Mouse (Mus musculus): ENCODE measurements around the gene 6430531B16Rik. TPM values are rescaled to one million over a fixed set of nuclear protein-coding genes. Genes with fewer than 3 reads are reported as not detected.

The 6430531B16Rik gene
- polyA plus RNA-seq (2015; fragmentation: Nextera tagmentation; extraction: Ambion mirVana): 0.68 and 0.71 TPM in 2 replicates

DNA sequence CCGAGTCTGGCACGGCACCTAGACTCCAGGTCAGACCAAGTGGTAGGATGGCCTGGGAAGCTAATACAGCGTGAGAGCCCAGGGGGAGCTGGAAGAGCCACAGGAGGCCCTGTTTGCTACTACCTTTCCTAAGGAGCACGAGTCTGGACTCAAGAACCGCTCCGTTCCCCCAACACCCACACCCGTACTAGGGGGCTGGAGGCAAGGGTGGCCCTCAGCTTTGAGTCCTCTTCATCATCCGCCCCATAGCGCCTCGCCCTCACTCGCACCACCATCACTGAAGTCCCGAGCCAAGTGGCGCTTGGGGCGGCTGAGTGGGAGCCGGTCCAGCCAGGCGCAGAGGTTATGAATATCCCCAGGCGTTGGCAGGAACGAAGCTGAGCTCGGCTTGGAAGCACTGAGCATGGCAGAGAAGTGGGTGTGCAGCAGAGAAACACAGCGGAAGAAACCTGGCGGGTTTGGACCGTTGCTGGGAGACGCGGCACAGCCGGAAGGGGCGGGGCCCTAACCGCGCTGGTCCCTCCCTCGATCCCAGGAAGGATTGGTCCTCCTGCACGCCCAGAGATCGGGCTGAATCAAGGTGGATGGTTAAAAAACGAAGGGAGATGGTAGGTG lies at the start of gene 6430531B16Rik:
Gene 6430531B16Rik, minus strand, starts transcription at position 478 of the 615 bp plus-strand sequence.
- Histone ChIP-seq H3K27me3 (no peaks in the 10 kb centered on the region), H3K4me3 (peak within 1 kb of the TSS; percentile 48), H3K4me1 (replicated peaks) (peaks cover 12% of the 10 kb centered on the region), H3K9me3 (no peaks in the 10 kb centered on the region), H3K36me3 (peaks cover 4% of the 10 kb centered on the region; the same call in 1 of the 2 replicates), H3K4me2 (peak within 1 kb of the TSS; percentile 75), H3K9ac (peak within 1 kb of the TSS; percentile 67), H3K27ac (replicated peaks) (peak within 1 kb of the TSS; percentile 30)
- 4% methylated on average over 32 of the region's 32 CpGs for WGBS
- ATAC-seq (ENCODE audit: low read depth): peak; percentile 96

DNA sequence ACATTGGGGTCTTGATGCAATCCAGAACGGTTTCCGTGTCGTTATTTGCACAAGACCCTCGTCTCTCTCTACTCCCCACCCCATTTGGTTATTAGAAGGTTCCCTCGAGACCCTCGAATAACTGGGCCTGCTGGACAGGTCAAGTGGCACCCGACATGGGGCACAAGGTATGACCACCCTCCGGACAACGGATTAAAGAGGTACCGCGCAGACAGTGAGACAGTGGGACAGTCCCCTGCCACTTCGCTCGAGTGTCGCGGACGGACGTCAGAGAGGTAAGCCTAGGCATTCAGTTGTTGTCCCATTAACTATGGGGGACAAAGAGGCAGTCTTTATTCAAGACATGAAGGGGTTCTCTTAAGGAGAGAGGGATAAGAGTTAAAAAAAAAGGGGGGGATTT lies 32.8 kb upstream of the 6430531B16Rik start:
- H3K4me2 ChIP-seq: no peak overlapping the region
- H3K27ac ChIP-seq (replicated peaks): no peak overlapping the region
- no peaks in the 10 kb centered on the region for H3K4me1 ChIP-seq (replicated peaks)
- no peak overlapping the region for H3K4me3 ChIP-seq
- H3K36me3 ChIP-seq: peaks cover 44% of the 10 kb centered on the region
- no peaks in the 10 kb centered on the region for H3K27me3 ChIP-seq
- H3K9me3 ChIP-seq: no peaks in the 10 kb centered on the region
- ATAC-seq (ENCODE audit: low read depth): no peak
- no peak overlapping the region for H3K9ac ChIP-seq
- WGBS: 97% methylated on average over 17 of the region's 17 CpGs

DNA sequence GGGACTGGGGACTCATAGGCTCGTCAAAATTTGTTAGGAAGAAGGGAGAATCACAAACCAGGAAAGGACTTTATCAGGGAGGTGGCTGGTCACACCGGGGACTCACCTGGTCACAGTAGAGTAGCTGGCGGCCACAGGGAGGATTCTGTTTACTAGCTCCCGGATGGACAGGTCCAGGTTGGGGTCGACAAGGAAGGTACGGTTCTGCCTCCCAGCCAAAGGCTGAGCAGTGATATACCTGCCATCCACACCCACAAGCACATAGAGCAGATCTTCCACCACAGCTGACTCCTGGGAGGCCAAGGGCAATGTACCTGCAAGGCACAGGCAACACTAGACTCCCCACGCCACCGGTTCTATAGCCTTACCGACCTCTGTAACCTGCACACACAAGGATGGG lies 29.2 kb upstream of the 6430531B16Rik start:
- no peak overlapping the region for H3K27ac ChIP-seq (replicated peaks)
- no peak overlapping the region for H3K9ac ChIP-seq
- peaks cover 66% of the 10 kb centered on the region for H3K36me3 ChIP-seq
- no peak overlapping the region for H3K4me3 ChIP-seq
- H3K27me3 ChIP-seq: no peaks in the 10 kb centered on the region
- no peaks in the 10 kb centered on the region for H3K9me3 ChIP-seq
- no peaks in the 10 kb centered on the region for H3K4me1 ChIP-seq (replicated peaks)
- no peak for ATAC-seq (ENCODE audit: low read depth)
- 95% methylated on average over 9 of the region's 9 CpGs for WGBS
- H3K4me2 ChIP-seq: no peak overlapping the region

DNA sequence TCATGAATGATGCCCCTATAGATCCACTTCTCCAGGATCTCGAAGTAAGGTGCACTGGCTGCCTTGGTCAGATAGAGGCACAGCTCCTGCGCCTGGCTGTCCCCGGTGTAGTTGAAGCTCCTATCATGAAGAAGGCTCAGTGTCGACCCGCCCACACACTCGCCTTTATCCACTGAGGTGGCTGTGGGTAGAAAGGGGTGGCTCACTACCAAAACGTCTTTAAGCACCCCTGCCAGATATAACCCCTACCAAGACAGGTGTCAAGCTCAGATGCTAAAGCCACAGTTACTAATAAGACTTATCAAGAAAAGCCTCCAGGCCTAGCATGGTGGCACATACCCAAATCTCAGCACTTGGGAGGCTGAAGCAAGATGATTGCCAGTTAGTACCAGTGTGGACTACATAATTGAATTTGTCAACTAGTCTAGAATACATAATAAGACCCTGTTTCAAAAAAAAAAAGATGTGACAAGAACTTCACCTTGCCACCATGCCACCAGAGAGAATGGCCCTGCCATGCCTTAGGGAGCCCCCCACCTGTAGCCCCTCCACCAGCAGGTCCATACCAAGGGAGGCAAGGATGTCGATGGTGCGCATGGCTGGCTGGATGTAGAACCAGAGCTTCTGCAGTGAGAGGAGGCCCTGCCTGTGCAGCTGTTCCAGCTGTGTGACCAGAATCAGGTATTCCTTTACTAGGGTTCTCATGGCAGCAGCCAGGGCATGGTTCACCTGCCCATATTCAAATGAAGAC lies 28.5 kb upstream of the 6430531B16Rik start:
- H3K36me3 ChIP-seq: peaks cover 73% of the 10 kb centered on the region
- WGBS: 93% methylated on average over 9 of the region's 9 CpGs
- no peak for ATAC-seq (ENCODE audit: low read depth)

DNA sequence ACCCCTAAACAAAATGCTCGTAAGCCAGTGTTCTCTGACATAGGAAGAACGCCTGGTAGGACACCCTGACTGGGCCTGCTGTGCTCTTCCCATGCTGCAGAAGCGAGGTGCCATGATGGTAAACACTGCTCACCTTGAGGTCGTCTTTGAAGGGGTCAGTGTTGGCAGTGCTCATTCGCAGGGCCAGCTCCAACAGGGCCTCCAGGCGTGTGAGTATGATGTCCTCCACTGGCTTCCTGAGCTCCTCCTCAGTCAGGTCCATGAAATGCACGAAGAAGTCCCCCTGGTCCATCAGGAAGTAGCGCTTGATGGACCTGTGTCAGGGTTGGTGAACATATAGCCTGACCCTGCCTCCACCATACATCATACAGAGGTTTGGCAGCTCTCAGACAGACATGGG lies 26.1 kb upstream of the 6430531B16Rik start:
- no peaks in the 10 kb centered on the region for H3K27me3 ChIP-seq
- 92% methylated on average over 8 of the region's 8 CpGs for WGBS
- ATAC-seq (ENCODE audit: low read depth): no peak
- no peak overlapping the region for H3K27ac ChIP-seq (replicated peaks)
- H3K4me1 ChIP-seq (replicated peaks): no peaks in the 10 kb centered on the region
- H3K9me3 ChIP-seq: no peaks in the 10 kb centered on the region
- H3K4me2 ChIP-seq: no peak overlapping the region
- H3K9ac ChIP-seq: no peak overlapping the region
- no peak overlapping the region for H3K4me3 ChIP-seq
- H3K36me3 ChIP-seq: peaks cover 82% of the 10 kb centered on the region

More for the DNA sequence above, 28.5 kb upstream of the 6430531B16Rik start:
- Histone ChIP-seq H3K9me3 (no peaks in the 10 kb centered on the region), H3K9ac (no peak overlapping the region), H3K4me3 (no peak overlapping the region), H3K4me1 (replicated peaks) (no peaks in the 10 kb centered on the region), H3K4me2 (no peak overlapping the region), H3K27ac (replicated peaks) (no peak overlapping the region), H3K27me3 (no peaks in the 10 kb centered on the region)

DNA sequence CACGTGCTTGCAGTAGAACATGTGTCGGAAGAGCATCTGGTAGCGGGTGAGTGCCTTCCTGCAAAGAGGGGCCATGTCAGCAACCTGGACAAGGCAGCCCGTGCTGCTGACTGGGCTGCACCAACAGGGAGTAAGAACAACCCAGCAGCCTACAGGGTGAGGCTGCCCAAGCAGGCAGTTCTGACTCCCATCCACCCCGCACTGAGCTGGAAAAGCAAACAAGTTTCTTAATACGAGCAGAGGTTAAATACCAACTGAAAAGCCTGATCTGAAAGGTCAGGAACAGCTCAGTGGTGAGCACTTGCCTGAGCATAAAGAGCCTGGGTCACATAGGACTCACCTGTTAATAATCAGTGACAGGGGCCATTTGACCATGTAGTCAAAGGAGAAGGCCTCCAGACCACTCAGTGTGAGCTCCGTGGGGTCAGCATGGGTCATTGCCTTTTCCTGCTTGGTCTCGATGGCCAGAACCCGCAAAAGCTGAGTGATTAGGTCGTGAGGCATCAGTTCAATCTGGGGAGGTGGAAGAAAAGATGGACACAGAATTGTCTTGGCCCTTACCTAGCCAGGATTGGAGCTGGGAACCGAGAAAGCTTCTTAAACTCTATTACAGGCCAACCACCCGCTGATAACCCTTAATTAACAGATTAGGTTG lies 22.7 kb upstream of the 6430531B16Rik start:
- Histone ChIP-seq H3K9me3 (no peaks in the 10 kb centered on the region), H3K4me3 (no peak overlapping the region), H3K27ac (replicated peaks) (no peak overlapping the region), H3K4me1 (replicated peaks) (no peaks in the 10 kb centered on the region), H3K4me2 (no peak overlapping the region), H3K27me3 (no peaks in the 10 kb centered on the region), H3K9ac (no peak overlapping the region), H3K36me3 (peaks cover 93% of the 10 kb centered on the region)
- 71% methylated on average over 12 of the region's 12 CpGs for WGBS
- ATAC-seq (ENCODE audit: low read depth): no peak

DNA sequence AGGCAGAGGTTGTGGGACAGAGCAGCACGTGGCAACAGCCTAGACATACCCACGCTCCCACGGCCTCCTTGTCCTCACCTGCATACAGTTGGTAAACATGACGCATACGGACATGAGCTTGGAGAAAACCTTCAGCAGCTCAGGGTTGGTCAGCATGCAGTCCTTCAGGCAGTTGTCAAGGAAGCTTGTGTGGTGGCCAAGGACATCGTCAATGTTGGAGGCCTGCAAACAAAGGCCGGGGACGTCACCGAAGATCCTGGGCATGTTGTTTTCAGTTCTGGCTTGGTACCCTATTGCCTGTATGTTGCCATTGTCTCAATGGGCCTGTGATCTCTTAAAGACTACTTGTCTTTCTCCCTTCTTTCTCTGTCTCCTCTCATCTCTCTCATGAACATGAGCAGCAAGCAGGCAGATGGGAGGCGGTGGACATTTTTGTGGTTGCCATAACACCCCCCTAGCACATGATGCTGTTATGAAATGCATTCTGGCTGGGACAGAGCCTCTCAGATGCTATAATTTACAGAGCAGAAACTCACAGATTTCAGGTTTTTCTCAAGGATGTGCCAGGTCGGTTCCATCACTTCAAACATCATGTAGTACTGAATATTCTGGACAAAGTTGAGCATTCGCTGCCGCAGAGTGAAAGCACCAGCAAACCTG lies 20.3 kb upstream of the 6430531B16Rik start:
- Histone ChIP-seq H3K9ac (no peak overlapping the region), H3K36me3 (peaks cover 91% of the 10 kb centered on the region), H3K9me3 (no peaks in the 10 kb centered on the region), H3K4me2 (no peak overlapping the region), H3K4me1 (replicated peaks) (no peaks in the 10 kb centered on the region), H3K27me3 (no peaks in the 10 kb centered on the region), H3K4me3 (no peak overlapping the region), H3K27ac (replicated peaks) (no peak overlapping the region)
- WGBS: 94% methylated on average over 13 of the region's 13 CpGs
- ATAC-seq (ENCODE audit: low read depth): no peak

DNA sequence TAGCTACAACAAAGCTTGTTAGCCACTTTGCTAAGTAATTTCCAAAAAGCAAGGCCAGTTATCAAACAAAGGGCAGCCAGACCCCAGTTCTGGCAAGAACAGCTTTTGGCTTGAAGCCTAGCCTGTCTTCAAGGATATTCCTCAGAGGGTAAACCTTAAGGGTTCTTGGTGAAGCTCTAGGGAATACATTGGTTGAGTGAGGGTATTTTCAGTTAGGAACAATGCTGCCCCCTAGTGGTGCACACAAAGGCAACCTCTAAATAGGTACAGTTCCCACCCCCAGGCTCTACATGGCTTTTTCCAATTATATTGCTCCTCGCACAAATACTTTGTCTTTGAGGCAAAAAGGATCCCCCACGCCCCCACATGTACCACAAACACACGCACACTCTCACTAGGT lies 16.1 kb upstream of the 6430531B16Rik start:
- ATAC-seq (ENCODE audit: low read depth): peak; percentile 32; the same call in 1 of the 2 replicates
- Histone ChIP-seq H3K4me2 (no peak overlapping the region), H3K27ac (replicated peaks) (no peak overlapping the region), H3K9ac (no peak overlapping the region), H3K36me3 (peaks cover 54% of the 10 kb centered on the region), H3K4me1 (replicated peaks) (no peaks in the 10 kb centered on the region), H3K9me3 (no peaks in the 10 kb centered on the region), H3K4me3 (no peak overlapping the region), H3K27me3 (no peaks in the 10 kb centered on the region)
- 37% methylated on average over 3 of the region's 3 CpGs for WGBS

DNA sequence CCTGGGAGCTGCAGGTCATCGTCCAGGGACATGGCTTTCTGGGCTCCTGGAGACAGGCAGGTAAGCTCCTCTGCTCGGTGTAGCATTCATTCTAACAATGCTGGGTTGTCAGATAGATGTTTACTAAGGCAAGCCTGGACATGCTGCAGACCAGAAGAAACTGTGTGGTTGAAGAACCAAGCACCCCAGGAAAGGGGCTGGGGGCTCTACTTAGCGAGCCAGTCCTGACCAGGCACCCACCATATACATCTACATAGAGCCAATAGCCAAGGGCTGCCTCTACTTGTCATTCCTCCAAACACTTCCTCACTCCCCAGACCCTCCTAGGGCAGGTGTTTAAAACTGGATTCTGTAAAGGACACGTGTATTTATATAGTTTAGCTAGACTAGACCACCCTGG lies 15.6 kb upstream of the 6430531B16Rik start:
- 81% methylated on average over 4 of the region's 4 CpGs for WGBS
- Histone ChIP-seq H3K9me3 (no peaks in the 10 kb centered on the region), H3K4me2 (no peak overlapping the region), H3K36me3 (peaks cover 51% of the 10 kb centered on the region), H3K9ac (no peak overlapping the region), H3K4me1 (replicated peaks) (no peaks in the 10 kb centered on the region), H3K27me3 (no peaks in the 10 kb centered on the region), H3K4me3 (no peak overlapping the region), H3K27ac (replicated peaks) (no peak overlapping the region)
- ATAC-seq (ENCODE audit: low read depth): no peak

DNA sequence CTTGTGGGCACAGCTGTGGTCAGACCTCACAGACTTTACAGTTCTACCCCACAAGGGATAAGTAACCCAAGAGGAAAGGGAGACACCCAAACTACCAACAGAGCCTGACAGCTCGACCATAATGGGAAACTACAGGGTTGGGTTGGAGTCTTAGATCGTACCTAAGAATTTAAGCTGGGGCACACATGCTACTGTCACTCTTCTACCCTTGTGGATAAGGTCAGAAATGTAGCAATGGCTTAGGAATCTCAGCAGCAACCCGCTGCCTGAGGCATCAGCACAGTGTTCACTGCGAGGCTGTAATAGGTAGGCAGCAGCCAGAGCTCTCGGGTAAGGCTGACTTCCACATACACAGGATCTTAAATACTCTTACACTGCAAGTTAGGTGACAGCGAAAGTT lies 15.0 kb upstream of the 6430531B16Rik start:
- H3K27ac ChIP-seq (replicated peaks): no peak overlapping the region
- no peak for ATAC-seq (ENCODE audit: low read depth)
- no peak overlapping the region for H3K4me3 ChIP-seq
- H3K9ac ChIP-seq: no peak overlapping the region
- H3K4me1 ChIP-seq (replicated peaks): no peaks in the 10 kb centered on the region
- no peak overlapping the region for H3K4me2 ChIP-seq
- no peaks in the 10 kb centered on the region for H3K27me3 ChIP-seq
- H3K9me3 ChIP-seq: no peaks in the 10 kb centered on the region
- peaks cover 44% of the 10 kb centered on the region for H3K36me3 ChIP-seq
- WGBS: 92% methylated on average over 6 of the region's 6 CpGs

DNA sequence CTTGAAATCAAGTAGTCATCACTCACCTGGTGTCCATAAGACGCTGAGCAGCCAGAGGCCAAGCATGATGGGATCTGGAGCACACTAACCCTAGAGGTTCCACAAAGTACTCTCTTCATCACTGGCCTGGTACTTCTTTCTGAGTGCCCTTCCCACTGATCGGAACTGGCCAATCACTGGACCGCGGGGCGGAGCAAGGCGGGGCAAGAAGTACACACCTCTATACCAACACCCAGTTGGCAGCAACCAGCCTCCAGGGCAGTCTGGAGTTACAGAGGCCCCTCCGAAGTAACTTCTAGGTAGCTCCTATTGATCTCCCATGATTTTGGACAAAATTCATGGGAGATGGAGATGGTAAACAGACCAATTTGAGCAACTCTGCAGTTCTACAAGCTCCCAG lies 13.9 kb upstream of the 6430531B16Rik start, which contains the start of gene Adam8:
Gene Adam8, minus strand, starts transcription at position 157 of the 400 bp plus-strand sequence.
- Histone ChIP-seq H3K27me3 (no peaks in the 10 kb centered on the region), H3K4me3 (no peak within 1 kb of the TSS)

More for the DNA sequence above, 13.9 kb upstream of the 6430531B16Rik start, which contains the start of gene Adam8:
- no peak for ATAC-seq (ENCODE audit: low read depth)
- Histone ChIP-seq H3K4me1 (replicated peaks) (no peaks in the 10 kb centered on the region), H3K4me2 (no peak within 1 kb of the TSS), H3K36me3 (peaks cover 33% of the 10 kb centered on the region), H3K9me3 (no peaks in the 10 kb centered on the region), H3K27ac (replicated peaks) (no peak within 1 kb of the TSS), H3K9ac (no peak within 1 kb of the TSS)
- 31% methylated on average over 7 of the region's 7 CpGs for WGBS
